Mouse (Mus musculus): ENCODE results near the gene Abcg2. TPM values are rescaled to one million over a fixed set of nuclear protein-coding genes. Genes with fewer than 3 reads are reported as not detected.
A peak's percentile ranks its signal among the peaks of the same experiment; 100 is the strongest.
"Not testable (repeated sequence)": the region's sequence is repeated elsewhere in the genome, so short reads cannot be mapped to it uniquely, and the experiment has no call there.

The Abcg2 gene
- 135 and 153 TPM in 2 replicates for polyA plus RNA-seq (2014; fragmentation: Nextera tagmentation; extraction: Ambion mirVana)

DNA sequence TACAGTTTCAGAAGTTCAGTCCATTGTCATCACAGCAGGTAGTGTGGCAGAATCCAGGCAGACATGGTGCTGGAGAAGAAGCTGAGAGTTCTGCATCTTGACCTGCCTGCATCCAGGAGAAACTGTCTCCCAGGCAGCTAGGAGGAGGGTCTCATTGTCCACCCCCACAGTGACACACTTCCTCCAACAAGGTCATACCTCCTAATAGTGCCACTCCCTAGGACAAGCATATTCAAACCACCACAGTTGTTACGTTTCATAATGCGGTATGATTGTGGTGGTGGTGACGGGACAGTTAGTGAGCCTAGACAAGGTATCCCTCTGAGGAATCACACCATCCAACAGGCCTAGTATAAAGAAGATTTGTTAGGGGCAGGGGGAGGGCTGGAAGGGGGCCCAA is at the start of gene Abcg2:
Abcg2 (plus strand) TSS at position 301 of the 400 bp plus-strand sequence.
- not testable (repeated sequence) for H3K4me1 ChIP-seq (replicated peaks; ENCODE audit: control insufficient read depth, insufficient read depth, low read length); H3K9me3 ChIP-seq (ENCODE audit: control insufficient read depth, low read length); H3K36me3 ChIP-seq (ENCODE audit: control insufficient read depth, insufficient read depth, low read length); H3K9ac ChIP-seq (ENCODE audit: low read depth, low read length); ATAC-seq (replicated peaks; ENCODE audit: low FRiP score); H3K27me3 ChIP-seq (replicated peaks; ENCODE audit: control insufficient read depth, insufficient read depth, low read length); H3K27ac ChIP-seq (ENCODE audit: low read depth, low read length); H3K4me3 ChIP-seq (ENCODE audit: low read depth, low read length); DNase-seq (ENCODE audit: low spot score); H3K4me2 ChIP-seq
- WGBS = 79% methylated on average over 3 of the region's 3 CpGs

DNA sequence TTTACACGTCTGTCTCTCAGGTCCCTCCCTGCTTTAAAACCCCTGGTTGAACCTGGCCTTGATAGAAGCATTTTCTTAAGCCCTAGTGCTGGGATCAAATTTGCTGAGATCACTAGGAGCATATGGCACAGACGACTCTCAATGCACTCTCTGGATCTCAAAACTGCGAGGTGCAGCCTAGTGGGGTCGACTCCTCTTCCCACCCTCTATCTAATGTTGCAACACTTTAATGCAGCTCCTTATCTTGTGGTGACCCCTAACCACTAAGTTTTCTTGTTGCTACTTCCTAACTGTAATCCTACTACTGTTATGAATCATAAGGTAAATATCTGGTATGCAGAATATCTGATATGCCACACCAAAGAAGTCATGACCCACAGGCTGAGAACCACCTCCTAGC is 44.1 kb upstream of the Abcg2 start:
- not testable (repeated sequence) for H3K27ac ChIP-seq (ENCODE audit: low read depth, low read length)
- WGBS = 63% methylated on average over 4 of the region's 4 CpGs

DNA sequence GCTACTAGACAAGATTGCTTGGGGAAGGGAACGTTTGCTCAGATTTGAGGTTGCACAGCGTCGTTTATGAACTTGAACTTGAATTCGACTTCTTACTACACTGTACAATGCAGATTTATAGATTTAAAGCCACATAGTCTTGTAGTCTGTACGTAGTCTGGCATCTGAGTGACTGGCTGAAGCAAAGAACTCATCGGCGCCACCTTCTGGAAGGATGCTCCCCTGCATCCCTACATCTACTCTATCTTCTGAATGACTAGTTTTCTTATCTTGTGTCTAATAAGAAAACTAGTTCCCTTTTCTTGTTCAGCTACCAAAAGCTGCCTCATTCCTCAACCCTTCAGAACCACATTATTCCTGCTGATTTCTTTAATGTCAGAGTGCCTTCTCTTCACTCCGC is 41.5 kb upstream of the Abcg2 start:
- H3K27ac ChIP-seq (ENCODE audit: low read depth, low read length); H3K9me3 ChIP-seq (ENCODE audit: control insufficient read depth, low read length); H3K27me3 ChIP-seq (replicated peaks; ENCODE audit: control insufficient read depth, insufficient read depth, low read length); H3K36me3 ChIP-seq (ENCODE audit: control insufficient read depth, insufficient read depth, low read length); H3K4me2 ChIP-seq; H3K4me3 ChIP-seq (ENCODE audit: low read depth, low read length); DNase-seq (ENCODE audit: low spot score); H3K9ac ChIP-seq (ENCODE audit: low read depth, low read length); ATAC-seq (replicated peaks; ENCODE audit: low FRiP score); H3K4me1 ChIP-seq (replicated peaks; ENCODE audit: control insufficient read depth, insufficient read depth, low read length): not testable (repeated sequence)
- WGBS = 57% methylated on average over 8 of the region's 8 CpGs

More for the DNA sequence above, 44.1 kb upstream of the Abcg2 start:
- H3K27me3 ChIP-seq (replicated peaks; ENCODE audit: control insufficient read depth, insufficient read depth, low read length); H3K9ac ChIP-seq (ENCODE audit: low read depth, low read length); H3K4me1 ChIP-seq (replicated peaks; ENCODE audit: control insufficient read depth, insufficient read depth, low read length); H3K4me3 ChIP-seq (ENCODE audit: low read depth, low read length); DNase-seq (ENCODE audit: low spot score); H3K4me2 ChIP-seq; ATAC-seq (replicated peaks; ENCODE audit: low FRiP score); H3K36me3 ChIP-seq (ENCODE audit: control insufficient read depth, insufficient read depth, low read length); H3K9me3 ChIP-seq (ENCODE audit: control insufficient read depth, low read length): not testable (repeated sequence)

DNA sequence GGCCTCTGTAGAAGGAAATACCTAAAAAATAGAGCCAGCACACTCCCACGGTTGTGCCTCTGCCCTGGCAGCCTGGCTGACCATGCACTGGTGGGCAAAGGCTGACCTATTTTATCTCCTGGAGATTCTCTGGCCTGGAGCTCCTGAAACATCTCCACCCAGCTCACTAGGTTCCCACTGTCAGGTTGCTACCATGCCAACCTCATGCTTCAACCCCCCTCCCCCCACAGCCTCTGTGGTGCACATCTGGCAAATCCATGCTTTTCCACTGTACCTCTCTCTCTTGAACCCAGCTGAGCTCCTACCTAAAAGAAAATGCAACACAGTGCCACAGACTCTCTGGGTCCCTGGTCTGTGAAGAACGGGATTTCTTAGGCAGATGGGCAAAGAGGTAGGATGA is 39.4 kb upstream of the Abcg2 start:
- H3K36me3 ChIP-seq (ENCODE audit: control insufficient read depth, insufficient read depth, low read length); H3K4me3 ChIP-seq (ENCODE audit: low read depth, low read length); H3K9me3 ChIP-seq (ENCODE audit: control insufficient read depth, low read length); H3K4me1 ChIP-seq (replicated peaks; ENCODE audit: control insufficient read depth, insufficient read depth, low read length); ATAC-seq (replicated peaks; ENCODE audit: low FRiP score); H3K27me3 ChIP-seq (replicated peaks; ENCODE audit: control insufficient read depth, insufficient read depth, low read length); DNase-seq (ENCODE audit: low spot score); H3K27ac ChIP-seq (ENCODE audit: low read depth, low read length); H3K4me2 ChIP-seq; H3K9ac ChIP-seq (ENCODE audit: low read depth, low read length): not testable (repeated sequence)
- 26% methylated on average over 2 of the region's 2 CpGs for WGBS

DNA sequence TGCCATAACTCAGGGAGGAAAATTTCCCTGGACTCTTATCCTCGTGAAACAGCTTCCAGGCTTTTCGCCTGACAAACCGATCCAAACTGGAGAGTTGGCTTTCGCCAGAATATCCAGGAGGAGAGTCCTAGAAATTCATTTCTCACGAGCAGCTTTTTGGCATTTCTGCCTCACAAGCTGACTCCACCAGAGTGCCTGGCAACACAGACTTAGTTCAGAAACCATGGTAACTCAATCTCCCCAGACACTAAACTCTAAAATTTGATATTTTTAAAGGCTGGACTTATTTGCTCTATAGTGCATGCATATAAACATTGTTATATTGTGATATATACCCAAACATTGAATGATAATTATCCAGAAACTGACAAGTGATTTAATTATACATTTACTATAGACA is 38.3 kb upstream of the Abcg2 start:
- not testable (repeated sequence) for H3K27me3 ChIP-seq (replicated peaks; ENCODE audit: control insufficient read depth, insufficient read depth, low read length); H3K9ac ChIP-seq (ENCODE audit: low read depth, low read length); H3K36me3 ChIP-seq (ENCODE audit: control insufficient read depth, insufficient read depth, low read length); DNase-seq (ENCODE audit: low spot score); H3K4me1 ChIP-seq (replicated peaks; ENCODE audit: control insufficient read depth, insufficient read depth, low read length); H3K4me2 ChIP-seq; H3K27ac ChIP-seq (ENCODE audit: low read depth, low read length); H3K9me3 ChIP-seq (ENCODE audit: control insufficient read depth, low read length); ATAC-seq (replicated peaks; ENCODE audit: low FRiP score); H3K4me3 ChIP-seq (ENCODE audit: low read depth, low read length)
- WGBS = 43% methylated on average over 5 of the region's 5 CpGs

DNA sequence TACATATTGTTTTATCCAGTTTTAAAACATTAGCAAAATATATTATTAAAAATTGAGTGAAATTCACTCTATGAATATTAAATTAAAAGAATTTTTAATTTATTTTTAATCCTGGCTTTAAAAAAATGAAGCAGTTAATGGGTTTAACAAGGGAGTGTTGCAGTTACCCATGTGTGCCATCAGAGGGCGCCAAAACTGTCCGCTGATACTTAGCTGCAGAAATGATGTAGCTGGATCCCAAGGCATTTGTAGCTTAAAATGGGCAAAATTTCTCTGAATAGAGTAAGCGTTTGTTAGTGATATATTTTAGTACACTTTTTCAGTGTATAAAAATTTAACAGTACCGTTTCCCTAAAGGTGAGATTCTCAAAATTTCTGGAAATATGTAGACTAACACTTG is 37.5 kb upstream of the Abcg2 start:
- no peaks in the 10 kb centered on the region for H3K36me3 ChIP-seq (ENCODE audit: control insufficient read depth, insufficient read depth, low read length)
- H3K27me3 ChIP-seq (replicated peaks; ENCODE audit: control insufficient read depth, insufficient read depth, low read length) = no peaks in the 10 kb centered on the region
- 7% methylated on average over 4 of the region's 4 CpGs for WGBS
- ATAC-seq (replicated peaks; ENCODE audit: low FRiP score) (no peak), DNase-seq (ENCODE audit: low spot score) (no peak)
- no peak overlapping the region for H3K27ac ChIP-seq (ENCODE audit: low read depth, low read length)
- no peak overlapping the region for H3K9ac ChIP-seq (ENCODE audit: low read depth, low read length)
- H3K4me3 ChIP-seq (ENCODE audit: low read depth, low read length) = no peak overlapping the region
- H3K4me2 ChIP-seq = no peak overlapping the region
- H3K9me3 ChIP-seq (ENCODE audit: control insufficient read depth, low read length) = no peaks in the 10 kb centered on the region
- no peaks in the 10 kb centered on the region for H3K4me1 ChIP-seq (replicated peaks; ENCODE audit: control insufficient read depth, insufficient read depth, low read length)

DNA sequence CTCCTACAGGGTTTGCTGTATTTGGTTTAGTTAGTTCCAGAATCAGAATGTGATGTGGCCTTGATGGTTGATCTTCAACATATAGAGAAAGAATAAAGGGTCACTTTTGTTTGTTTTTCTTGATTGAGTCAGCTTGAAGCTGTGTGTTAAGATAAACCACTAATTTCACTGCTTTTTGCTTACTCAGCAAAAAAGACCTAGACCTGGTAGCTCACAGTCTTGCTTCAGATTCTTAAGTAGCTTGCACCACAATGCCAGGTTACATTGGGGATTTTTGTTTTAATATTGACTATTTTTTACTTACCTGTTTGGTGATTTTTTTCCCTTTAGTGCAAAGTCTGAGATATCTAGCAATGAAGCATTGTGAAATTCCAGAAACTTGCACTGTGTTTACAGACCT is 30.5 kb upstream of the Abcg2 start:
- H3K9me3 ChIP-seq (ENCODE audit: control insufficient read depth, low read length); H3K9ac ChIP-seq (ENCODE audit: low read depth, low read length); H3K36me3 ChIP-seq (ENCODE audit: control insufficient read depth, insufficient read depth, low read length); H3K27me3 ChIP-seq (replicated peaks; ENCODE audit: control insufficient read depth, insufficient read depth, low read length); DNase-seq (ENCODE audit: low spot score); ATAC-seq (replicated peaks; ENCODE audit: low FRiP score); H3K4me2 ChIP-seq; H3K4me3 ChIP-seq (ENCODE audit: low read depth, low read length); H3K4me1 ChIP-seq (replicated peaks; ENCODE audit: control insufficient read depth, insufficient read depth, low read length); H3K27ac ChIP-seq (ENCODE audit: low read depth, low read length): not testable (repeated sequence)

DNA sequence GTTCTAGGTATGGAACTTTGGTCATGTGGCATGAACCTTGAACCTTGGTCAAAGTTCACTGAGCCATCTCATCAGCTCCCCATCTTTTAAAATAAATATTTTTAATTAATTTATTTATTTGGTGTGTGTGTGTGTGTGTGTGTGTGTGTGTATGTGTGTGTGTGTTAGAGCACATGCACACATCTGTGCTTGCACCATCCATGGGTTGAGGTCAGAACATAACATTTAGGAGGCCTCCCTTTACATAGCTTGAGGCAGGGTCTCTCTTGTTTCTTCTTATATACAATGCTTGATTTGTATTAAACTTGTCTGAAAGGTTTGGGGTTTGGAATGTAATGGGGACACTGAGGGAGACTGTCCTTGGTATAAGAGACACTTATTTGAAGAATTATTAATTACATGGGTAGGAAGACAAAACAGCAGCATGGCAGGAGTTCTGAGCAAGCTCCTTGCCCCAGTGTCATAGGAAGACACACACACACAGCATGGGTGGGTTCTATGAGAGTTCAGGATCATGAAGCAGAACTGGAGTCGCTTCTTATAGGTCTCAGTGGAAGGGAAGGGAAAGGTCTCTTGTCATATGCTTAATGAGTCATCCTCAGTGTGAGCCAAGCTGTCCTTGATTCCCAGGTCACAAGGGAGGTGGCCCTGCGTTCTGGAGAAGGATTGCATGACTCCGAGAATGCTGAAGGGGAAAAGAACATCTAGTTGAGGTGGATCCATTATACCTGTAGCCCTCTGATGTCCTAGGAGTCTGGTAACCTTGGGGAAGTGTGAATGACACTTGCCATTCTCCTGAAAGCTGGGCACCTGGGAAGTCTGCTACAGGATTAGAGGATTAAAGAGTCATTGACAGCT is 9.9 kb downstream of the Abcg2 start:
- not testable (repeated sequence) for H3K9ac ChIP-seq (ENCODE audit: low read depth, low read length); H3K36me3 ChIP-seq (ENCODE audit: control insufficient read depth, insufficient read depth, low read length); H3K4me1 ChIP-seq (replicated peaks; ENCODE audit: control insufficient read depth, insufficient read depth, low read length); H3K9me3 ChIP-seq (ENCODE audit: control insufficient read depth, low read length); H3K4me2 ChIP-seq; H3K27me3 ChIP-seq (replicated peaks; ENCODE audit: control insufficient read depth, insufficient read depth, low read length); DNase-seq (ENCODE audit: low spot score); H3K4me3 ChIP-seq (ENCODE audit: low read depth, low read length); H3K27ac ChIP-seq (ENCODE audit: low read depth, low read length)
- WGBS = 35% methylated on average over 3 of the region's 3 CpGs
- ATAC-seq (replicated peaks; ENCODE audit: low FRiP score) = peak; percentile 48; the same call in 1 of the 2 replicates

DNA sequence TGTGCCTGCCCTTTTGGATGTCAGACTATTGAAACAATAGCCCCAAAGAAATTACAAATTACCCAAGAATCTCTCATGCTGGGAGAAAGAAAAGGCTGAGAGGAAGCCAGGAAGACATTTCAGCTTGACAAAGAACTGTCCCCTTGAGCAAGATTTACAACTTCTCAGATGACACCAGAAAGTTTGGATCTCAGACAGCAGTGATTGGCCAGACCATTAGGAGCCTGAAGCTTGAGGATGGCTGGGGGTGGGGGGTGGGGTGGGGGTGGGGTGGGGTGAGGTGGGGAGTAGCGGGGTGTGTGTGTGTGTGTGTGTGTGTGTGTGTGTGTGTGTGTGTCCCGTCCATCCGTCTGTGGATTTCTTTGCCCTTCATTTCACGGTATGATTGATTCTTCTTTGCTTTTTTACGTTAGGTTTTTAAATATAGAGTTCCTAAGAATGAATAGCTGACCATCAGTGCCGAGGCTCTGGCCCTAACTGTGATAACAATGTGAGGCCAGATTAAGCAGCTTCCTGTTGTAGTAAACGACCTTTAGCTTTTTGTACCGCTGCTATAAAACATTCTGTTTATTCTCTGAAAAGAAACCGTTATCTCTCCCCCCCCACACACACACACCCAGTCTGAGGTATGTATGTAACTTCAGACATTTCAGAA is 11.4 kb downstream of the Abcg2 start:
- DNase-seq (ENCODE audit: low spot score); H3K36me3 ChIP-seq (ENCODE audit: control insufficient read depth, insufficient read depth, low read length); H3K9me3 ChIP-seq (ENCODE audit: control insufficient read depth, low read length); H3K4me1 ChIP-seq (replicated peaks; ENCODE audit: control insufficient read depth, insufficient read depth, low read length); H3K27me3 ChIP-seq (replicated peaks; ENCODE audit: control insufficient read depth, insufficient read depth, low read length): not testable (repeated sequence)
- H3K9ac ChIP-seq (ENCODE audit: low read depth, low read length) = peak overlapping the region; percentile 64
- WGBS = 4% methylated on average over 9 of the region's 9 CpGs
- H3K4me2 ChIP-seq = peak overlapping the region; percentile 74
- H3K4me3 ChIP-seq (ENCODE audit: low read depth, low read length) = peak overlapping the region; percentile 49
- H3K27ac ChIP-seq (ENCODE audit: low read depth, low read length) = peak overlapping the region; percentile 88
- ATAC-seq (replicated peaks; ENCODE audit: low FRiP score) = peak; percentile 37; the same call in 1 of the 2 replicates
